Mouse (Mus musculus): Measurements from ENCODE around the gene Miip.

Gene Miip

DNA sequence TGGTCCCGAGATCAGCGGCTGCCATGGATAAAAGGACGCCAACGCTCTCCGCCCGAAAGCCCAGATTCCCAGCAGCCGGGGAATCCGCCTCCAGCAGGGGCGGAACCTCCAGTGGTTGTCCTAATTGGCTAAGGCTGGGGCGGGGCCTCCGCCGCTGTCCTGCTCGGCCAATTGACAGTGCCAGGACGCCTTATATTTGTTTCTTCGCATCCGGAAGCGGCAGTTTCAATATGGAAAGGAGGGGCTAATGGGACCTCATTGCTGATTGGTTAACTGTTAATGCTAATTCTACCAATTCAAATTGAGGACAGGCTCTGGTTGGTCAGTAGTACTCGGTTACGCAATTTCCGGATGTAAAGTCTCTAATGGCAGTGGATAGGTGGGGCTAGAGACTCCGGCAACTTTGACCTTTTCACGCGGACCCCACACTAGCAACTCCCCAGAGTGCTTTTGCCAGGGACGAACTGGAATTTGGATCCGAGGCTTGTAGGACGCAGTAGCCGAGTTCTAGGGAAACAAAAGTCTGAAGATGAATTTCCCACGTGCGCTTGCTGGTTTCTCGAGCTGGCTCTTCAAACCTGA lies at the start of gene Miip, which contains the start of gene Fv1:
Gene Miip, minus strand, starts transcription at position 367 of the 582 bp plus-strand sequence.
Gene Fv1, plus strand, starts transcription at position 530 of the 582 bp plus-strand sequence.
- DNase-seq = peak; percentile 99

DNA sequence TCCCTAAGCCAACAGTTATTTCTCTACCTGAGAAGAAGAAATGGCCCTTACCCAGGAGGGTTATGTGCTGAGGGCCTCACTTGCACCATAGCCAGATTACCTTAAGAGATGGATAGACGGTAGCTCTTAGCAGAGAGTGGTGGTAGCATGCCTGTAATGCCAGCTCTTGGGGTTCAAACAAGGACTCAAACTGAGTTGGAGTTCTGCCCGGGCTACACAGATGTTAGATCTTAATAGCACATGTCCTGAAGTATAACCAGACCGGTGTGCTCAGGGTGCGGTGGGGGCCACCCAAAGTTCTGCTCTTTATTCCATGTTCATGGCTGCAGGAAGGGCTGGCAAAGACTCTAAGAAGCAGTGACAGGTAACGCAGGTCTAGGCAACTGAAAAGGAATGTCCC lies 40.9 kb upstream of the Miip start:
- no peak for DNase-seq

DNA sequence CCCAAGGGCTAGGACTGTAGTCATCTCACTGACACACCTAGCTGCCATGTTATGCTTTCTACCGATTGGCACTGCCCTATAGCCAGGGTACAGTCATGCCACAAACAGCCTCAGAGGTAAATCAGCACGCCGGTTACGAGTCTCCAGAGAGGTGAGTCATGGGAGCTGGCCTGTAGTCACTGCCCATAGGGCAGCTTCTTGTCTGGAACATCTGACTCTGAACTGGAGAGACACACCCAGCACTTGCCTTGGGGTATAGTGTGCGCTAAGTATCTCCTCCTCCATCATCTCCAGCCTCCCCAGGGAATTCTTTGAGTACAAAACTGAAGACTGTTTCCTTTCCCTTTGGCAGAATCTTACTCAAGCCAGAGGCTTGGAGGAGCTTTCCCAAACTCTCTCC lies 37.6 kb upstream of the Miip start:
- no peak for DNase-seq

DNA sequence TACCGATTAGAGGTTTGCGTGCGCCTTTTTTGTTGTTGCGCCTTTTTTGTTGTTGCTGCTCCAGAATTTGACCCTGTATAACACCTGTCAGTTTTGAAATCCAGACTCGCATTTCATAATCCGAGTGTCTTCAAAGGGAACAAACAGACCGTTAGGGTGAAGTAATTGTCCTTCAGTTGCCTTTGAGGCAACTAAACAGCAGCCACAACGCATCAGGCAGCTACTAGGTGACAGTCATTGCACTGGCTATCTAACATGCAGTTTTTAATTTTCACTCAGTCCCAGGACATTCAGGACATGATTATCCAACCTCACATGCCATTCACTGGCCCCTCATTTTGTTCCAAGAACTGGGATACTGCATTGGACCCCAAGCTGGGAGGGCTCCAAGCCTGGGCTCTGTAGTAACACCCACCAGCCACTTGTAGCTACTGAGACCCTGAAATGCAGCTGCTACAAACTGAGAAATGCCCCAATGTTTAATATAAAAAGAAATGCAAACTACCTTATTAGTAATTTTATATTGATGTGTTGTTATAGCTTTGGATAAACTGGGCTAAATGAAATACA lies 36.6 kb upstream of the Miip start:
- DNase-seq = no peak

DNA sequence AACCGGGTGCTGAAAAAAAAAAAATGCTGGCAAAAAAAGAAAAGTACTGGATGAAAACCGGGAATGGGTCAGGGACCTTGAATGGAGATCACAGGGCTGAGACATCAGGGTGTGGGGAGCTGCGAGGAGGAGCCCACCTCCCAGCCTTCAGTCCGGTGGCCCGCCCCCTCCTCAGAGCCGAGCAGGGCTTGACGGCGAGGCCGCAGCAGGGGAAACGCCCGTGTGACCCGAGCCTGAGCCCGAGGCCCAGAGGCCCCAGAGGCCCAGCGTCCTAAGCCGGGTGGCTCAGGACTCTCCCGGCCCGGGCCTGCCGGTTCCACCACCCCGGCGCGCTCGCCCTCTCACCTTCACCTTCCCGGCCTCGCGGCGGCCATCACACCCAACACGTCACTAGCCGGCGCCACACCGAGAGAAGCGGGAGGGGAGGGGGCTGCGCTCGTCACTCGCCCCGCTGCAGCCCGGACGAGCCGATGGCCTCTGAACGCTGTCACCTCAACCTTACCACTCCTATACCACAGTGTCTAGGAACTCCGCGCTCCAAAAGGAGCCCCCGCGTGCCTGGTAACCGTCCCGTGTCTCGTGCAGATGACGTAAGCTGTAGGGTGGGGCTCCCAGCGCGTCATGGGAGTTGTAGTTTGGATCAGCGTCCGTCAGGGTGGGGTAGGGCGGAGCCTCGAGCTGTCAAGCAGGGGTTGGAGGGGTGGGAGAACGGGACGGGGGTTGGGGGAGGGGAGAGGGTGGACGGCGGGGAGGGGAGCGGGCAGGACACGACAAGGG lies 35.9 kb upstream of the Miip start, which contains the start of gene Mfn2:
Gene Mfn2, minus strand, starts transcription at position 392 of the 777 bp plus-strand sequence.
- peak; percentile 94 for DNase-seq

DNA sequence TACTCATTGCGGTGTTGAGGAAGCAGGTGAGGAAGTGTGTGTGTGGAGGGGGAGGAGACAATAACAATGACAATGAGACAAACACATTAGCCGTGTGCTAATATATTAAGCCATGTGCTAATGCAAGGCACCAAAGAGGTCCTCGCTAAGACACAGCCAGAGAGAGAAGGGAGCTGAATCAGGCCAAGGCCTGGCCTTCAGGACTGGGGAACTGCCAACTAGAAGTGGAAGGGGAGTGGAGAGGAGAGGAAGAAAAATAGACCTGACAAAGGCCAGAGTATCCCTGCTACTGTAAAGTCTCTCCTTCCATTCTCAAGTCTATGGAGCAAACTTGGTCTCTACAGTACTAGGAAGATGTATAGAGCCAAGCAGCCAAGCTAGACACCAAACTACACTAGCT lies 35.0 kb upstream of the Miip start:
- no peak for DNase-seq

DNA sequence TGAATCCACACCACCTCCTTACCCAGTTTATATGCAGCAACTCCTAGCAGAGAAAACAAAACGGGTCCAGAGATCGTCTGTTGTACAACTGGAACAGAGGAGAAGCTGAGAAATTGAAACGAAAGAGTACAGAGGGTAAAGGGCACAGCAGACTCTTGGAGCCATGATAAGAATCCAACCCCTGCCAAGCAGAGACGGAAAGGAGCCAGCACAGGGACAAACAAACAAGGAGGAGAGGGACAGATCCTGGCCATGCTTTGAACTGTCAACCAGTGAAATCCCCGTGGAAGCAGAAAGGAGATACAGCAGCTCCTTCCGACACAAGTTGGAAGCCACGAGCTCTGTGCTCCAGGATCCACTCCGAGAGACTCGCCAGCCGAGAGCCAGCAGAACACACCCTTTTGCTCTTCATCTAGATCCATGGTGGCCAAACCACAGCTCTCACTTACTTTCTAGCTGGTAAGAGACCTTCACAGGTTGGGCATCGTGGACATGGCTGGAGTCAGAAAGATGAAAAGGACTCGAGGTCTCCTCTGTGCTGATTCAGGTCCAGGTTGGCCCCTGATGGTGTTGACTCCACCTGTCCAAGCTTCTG lies 34.4 kb upstream of the Miip start:
- DNase-seq = peak; percentile 64

DNA sequence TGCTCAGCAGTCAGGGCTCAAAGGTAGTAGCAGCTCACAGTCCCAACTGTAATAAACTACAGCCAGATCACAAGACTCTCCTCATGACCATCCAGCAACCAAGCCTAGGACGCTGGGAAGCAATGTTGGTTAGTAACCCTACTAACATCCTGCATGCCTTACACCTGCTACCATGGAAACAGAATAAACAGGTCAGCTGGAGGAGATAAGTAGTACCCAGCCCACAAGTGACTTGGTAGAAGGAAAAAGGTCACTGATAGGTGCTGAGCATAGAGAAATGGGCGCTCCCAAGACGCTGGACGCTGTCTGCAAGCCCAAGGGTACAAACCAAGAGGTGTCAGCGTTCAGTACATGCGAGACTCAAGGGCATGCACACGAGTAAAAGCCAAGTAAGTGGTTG lies 31.8 kb upstream of the Miip start:
- DNase-seq = peak; percentile 34

DNA sequence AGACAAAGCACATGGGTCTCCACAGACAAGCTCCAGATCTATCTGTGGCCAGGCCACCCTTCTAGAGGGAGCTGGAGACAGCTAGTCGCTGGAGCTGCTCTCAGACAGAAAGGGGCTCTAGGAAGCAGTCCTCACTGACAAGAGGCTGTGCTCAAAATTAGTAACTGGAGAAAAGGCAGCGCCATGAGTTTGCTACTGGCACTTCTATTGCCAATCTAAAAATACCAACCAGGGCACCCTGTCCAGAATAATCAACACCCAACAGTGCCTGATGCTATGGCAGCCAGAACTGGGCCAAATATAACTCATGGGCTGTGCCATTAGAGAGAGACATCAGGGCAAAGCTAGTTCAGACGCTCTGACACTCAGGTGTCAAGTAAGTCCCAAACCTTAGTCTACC lies 28.7 kb upstream of the Miip start:
- DNase-seq = no peak

DNA sequence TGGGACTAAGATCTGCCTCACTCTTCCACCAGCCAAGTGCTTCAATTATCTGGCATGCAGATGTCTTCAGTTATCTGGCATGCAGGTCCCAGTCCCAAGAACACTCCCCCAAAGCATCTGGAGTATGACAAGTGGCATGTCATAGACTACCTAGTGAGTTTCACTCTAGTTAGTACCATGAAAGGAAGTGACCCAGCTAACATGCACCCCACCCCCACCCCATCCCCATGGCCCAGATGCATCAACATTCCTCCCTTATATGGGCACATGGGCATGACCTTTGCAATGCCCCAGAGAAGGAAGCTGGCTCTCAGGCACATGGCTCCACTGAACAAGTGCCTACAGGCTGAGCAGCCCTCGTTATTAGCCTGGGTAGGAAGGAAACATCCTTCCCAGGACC lies 27.8 kb upstream of the Miip start:
- DNase-seq = no peak

DNA sequence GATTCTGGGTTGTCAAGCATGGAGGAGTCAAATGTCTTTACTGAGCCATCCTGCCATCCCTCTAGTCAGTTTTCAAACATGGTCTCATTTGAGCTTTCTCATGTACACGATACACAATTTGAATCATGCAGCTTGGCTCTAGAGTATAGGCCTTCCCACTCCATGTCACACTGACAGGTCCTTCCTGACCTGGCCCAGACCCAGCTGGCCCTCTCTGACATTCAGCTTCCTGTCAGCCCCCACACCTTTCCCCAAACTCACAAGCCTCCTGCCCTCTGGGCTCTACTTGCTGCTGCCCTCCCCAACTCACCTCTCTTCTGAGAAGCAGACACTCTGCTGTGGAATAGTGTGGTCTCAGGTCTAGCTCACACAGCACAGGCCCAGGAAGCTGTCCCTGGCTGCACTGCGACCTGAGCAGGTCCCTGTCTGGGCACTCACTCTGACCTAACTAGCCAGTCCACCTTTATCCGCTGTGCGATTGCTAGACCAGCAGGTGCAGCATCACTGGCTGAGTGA lies 27.3 kb upstream of the Miip start:
- no peak for DNase-seq

DNA sequence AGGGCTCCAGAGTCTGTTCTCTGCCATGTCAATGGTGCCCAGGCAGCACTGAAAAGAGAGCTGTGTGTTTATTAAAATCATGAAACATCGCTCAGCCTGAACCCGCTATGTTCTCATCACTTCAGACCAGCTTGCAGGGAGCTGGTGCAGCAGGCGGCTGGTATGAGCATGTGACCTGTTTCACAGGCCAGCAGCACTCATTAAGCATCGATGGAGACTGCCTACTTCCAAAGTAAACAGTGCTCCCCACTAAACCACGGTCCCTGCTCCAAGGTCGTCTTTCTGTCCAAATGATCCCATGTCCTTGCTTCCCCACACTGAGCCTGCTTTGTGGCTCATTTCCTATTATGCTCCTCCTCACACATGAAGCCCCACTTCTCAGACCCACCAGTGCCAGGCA lies 21.7 kb upstream of the Miip start:
- no peak for DNase-seq

DNA sequence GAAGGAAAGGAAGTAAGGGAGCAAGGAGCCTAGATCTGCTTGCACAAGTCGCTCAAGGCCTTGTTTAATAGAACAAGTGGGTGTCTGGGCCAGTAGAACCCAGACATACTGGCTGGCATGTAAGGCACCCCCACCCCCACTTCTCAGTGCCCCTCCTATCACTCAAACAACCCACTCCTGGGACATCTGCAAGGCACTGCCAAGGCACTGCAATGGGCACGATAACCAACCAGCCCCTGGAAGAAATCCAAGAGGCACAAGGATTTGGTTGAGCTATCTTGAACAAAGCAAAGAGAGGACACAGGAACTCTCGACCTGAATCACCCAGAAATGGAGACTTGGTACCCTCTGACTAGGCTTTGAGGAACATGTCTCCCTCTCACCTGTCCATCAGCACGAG lies 19.6 kb upstream of the Miip start:
- DNase-seq = no peak

DNA sequence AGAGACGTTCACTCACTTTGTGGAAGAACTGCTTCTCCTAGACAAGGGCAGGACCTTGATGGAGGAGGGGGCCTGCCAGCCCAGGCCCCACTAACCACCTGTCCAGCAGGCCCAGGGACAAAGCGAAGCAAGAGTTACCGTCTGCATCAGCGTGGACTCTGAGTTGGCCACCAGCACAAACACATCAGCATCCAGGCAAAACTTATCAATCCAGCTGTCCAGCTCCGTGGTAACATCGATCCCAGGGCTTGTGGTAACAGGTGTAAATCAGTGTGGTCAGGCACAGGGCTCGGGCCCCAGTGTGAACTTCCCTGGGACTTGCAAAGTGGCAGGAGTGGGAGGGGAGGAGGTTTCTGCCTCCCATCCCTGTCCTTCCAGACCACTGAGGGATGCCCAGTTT lies 18.7 kb upstream of the Miip start:
- DNase-seq = no peak

DNA sequence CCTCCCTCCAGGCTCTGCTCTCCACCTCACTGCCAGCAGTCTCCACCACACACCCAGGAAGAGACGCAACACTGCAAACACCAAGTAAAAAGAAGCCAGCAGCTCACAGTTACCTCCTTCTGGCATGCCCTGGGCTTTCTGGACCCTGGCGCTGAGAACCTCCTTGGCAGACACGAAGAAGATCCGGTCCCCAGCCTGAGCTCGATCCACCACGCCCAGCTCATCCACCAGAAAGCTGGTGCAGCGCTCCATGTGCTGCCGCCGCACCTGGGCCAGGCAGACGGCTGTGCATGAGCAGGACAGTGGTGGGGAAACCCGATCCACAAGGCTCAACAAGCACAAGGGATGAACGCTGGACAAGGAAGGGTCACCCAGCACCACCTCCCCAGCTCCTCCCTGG lies 17.5 kb upstream of the Miip start:
- no peak for DNase-seq

DNA sequence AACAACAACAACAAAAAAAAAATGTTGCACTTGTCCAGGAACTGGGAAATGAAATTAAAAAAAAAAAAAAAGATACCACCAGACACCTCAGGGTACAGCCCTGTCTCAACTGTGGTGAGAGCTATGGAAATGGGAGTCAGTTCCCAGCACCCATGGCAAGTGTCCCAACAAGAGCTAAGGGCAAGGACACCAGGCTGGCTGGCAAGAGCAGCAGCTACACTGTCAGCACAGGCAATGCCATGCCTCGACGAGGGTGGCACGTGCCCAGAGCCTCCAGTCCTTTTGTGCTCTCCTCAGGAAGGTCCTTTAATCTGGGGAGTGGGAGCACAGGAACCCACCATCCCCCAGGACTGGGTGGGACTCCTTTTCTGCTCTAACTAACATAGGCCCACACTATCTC lies 15.5 kb upstream of the Miip start:
- DNase-seq = no peak

DNA sequence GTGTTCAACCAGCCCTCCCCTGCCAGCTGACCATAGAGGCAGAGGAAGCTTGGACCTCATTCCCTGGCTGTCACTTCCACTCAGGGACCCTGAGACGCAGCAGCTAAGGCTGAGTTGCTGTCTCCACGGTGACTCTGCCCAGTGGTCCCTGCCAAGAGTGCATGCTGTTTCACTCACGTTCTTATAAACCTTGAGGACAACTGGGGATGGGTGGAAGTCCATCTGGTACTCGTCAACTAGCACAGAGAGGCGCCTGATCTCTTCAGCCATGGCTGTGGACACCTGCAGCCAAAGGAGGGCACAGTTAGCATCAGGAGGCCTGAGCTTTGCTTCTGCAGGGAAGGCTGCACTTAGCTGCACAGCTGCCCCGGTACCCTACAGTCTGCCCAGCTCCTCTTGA lies 14.4 kb upstream of the Miip start:
- no peak for DNase-seq

DNA sequence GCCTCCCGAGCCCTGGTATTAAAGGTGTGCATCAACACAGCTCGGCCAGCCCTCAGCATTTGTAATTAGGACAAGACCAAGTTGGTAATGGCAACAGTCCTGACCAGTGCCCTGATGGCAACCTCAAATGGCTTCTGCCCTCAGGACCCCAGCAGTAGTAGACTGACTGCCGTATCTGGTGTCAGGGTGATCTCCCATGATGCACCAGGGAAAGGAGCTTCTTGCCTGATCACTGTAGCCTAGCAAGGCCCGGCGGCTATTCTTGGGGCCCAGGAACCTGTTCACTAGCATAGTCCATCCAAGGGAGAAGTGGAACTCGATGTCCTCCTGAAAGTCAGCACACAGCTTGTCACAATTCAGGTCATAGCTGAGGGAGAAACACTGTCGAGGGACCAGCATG lies 13.2 kb upstream of the Miip start:
- DNase-seq = no peak

DNA sequence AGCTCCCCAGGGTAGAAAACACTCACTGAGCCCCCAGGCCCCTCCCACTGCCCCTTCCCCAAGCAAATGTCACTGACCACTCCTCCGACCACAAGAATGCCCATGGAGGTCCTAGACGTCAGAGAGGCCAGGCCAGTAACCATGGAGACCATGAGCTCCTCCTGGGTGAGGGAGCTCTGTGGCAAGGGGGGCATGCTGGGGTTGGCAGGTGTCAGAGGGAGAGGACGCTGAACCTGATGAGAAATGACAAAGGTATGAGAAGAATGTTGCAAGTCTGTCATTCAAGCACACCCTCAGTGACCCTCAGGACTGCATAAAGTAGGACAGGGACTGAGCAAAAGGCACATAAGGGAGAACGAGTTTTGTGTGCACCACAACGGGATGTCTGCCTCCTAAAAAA lies 11.2 kb upstream of the Miip start:
- no peak for DNase-seq

DNA sequence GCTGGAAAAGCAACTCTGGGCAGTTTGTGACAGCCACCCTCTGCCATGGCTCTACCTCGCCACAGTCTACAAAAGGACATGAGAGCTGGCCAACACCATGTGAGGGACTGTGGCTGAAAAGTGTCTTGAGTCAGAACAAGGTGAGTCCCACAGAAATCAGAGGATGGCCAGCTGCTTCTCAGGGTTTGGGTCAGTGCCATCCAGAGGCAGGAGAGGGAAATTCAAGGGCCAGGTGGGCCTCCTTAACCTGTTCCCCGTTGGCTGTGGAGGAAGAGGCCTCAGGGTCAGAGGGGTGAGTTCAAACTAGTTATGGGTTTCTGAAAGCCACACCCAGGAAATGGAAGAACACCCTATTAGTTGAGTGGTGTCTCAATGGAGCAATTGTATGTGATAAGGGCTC lies 10.8 kb upstream of the Miip start:
- DNase-seq = no peak

DNA sequence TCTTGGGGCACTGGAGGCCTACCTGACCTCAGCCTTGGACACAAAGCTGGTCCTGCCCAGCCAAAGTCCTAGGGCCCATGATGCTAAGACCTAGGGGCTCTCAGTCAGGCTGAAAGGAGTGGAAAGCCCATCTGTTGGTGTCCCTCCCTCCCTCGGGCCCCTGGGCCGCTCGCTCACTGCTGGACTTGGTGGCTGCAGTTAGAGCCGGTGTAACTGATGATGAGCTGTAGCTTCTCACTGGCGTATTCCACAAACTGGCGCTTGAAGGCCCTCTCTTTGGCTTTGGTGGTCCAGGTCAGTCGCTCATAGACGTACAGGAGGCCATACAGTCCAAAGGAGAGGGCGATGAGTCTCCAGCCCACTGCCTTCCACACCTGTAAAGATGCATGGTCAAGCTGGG lies 9.9 kb upstream of the Miip start:
- no peak for DNase-seq

DNA sequence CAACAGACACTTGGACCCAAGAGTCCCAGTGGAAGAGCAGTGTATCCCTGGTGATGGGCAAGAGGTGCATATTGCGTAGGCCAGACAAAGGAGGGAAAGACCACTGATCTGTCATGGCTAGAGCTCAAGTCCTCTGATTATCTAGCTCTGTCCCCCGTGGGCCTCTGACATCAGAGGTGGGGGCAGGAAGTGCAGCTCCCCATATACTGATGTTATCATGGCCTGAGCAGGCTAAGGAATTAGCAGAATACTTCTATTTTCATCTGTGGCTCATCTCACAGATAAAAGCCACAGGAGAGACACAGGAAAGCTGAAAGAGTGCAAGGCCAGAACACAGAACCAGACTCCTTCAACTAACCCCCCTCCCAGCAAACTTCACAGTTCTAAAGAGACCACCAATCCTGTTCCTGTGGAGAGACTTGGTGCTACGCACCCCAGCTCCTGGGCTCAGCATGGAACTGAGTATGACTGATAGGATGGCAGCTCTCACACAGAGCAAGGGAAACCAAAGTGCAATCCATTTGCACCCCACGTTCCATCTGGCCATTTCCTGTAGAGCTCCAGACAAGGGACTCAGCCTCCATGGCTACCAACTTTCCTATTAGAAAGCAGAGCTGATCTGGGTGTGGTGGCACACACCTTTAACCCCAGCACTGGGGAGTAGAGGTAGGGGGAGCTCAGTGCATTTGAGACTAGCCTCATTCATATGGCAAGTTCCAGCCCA lies 7.4 kb upstream of the Miip start:
- no peak for DNase-seq

DNA sequence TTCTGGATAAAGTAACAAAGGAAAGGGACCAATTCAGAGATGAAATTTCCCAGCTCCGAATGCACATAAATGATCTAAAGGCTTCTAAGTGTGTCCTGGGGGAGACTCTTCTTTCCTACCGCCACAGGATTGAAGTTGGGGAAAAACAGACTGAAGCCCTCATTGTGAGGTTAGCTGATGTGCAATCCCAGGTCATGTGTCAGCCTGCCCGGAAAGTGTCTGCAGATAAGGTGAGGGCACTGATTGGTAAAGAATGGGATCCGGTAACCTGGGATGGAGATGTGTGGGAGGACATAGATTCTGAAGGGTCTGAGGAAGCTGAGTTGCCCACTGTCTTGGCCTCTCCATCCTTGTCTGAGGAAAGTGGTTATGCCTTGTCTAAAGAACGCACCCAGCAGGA lies 622 bp upstream of the Miip start:
- DNase-seq = no peak

Data from kidney, adult 9 months (tissue).